Comparison of ENCODE assay signal across 8 mouse cellular contexts in the genomic region with DNA sequence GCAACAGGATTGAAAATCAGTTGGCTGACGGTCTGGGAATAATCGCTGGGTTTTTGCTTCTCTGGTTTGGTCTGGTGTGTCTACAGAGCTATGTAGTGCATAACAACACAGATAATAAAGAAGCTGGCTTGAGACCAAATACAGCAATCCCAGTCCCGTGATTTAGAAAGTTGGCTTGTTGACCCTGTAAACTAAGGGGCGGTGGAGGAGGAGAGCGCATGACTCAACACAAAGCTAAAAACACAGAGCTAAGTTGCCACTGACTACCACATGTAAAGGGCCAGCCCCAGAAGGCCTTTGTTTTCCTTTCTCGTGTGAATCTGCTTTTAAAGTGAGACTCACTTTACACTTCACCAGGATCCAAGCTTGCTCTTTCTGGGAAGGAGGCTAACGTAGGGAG. TPM values are rescaled to one million over a fixed set of nuclear protein-coding genes. Genes with fewer than 3 reads are reported as not detected.
DNase-seq lines count a peak whose midpoint lies in the region; ATAC-seq and TF ChIP-seq lines count a peak whose summit lies in the region.

No protein-coding gene starts in this region.

- in situ Hi-C loops in Patski (cut with MboI; ENCODE audit: low pct_unique_long_range_greater_than_20kb): loop anchor here (5.0 kb wide), 2 partner anchors 54 to 84 kb away; no protein-coding TSS in a partner anchor

- no peaks in the 10 kb centered on the region for H3K27me3 ChIP-seq in Patski
- H3K27me3 ChIP-seq in heart, embryonic 11.5 days (ENCODE audit: control insufficient read depth, insufficient read depth, low read length): no peaks in the 10 kb centered on the region

- H3K36me3 ChIP-seq in heart, embryonic 11.5 days (ENCODE audit: control insufficient read depth, insufficient read depth, low read length): no peaks in the 10 kb centered on the region

- CTCF ChIA-PET in Patski (lab: Charles Lee): interaction anchor here (0.7 to 1.4 kb wide), 5 partner anchors 9 to 92 kb away, joined by 3 to 4 read pairs (median 3); no protein-coding TSS in a partner anchor

- no peak overlapping the region for H3K9ac ChIP-seq in heart, embryonic 11.5 days (ENCODE audit: low read depth, low read length)

- TF ChIP-seq CTCF in Patski (IDR thresholded peaks at IDR 0.05): no peak

- POLR2A ChIA-PET in Patski (lab: Charles Lee): no interaction called here

- ATAC-seq in Patski: peak; percentile 74
- no peak for ATAC-seq in heart, embryonic 11.5 days (replicated peaks; ENCODE audit: insufficient number of reproducible peaks, low FRiP score, low TSS enrichment)

- peak; percentile 45 to 87 for DNase-seq in adrenal gland, adult (ENCODE audit: inconsistent age in 2 of 2, low spot score in 1 of 2)
- no peak for DNase-seq in adrenal gland, postnatal 25 days
- peak; percentile 94 for DNase-seq in Patski (ENCODE audit: low read depth, low spot score)
- peak; percentile 65 to 77 for DNase-seq in kidney, postnatal 25 days
- DNase-seq in natural killer cell, adult 2 months (ENCODE audit: low spot score in 2 of 2): peak; percentile 29 to 54
- no peak for DNase-seq in frontal cortex, postnatal 14 days (ENCODE audit: low spot score in 2 of 2)
- DNase-seq in cerebellum, postnatal 10 days: no peak

- peak overlapping the region; percentile 52; the same call in 1 of the 2 replicates for H3K27ac ChIP-seq in heart, embryonic 11.5 days (ENCODE audit: low read depth, low read length)

- no peak overlapping the region for H3K4me3 ChIP-seq in heart, embryonic 11.5 days (ENCODE audit: low read depth, low read length)

- 44% methylated on average over 7 of the region's 7 CpGs for WGBS in heart, embryonic 11.5 days (ENCODE audit: insufficient replicate concordance)

- H3K4me1 ChIP-seq in heart, embryonic 11.5 days (ENCODE audit: control insufficient read depth, insufficient read depth, low read length): no peaks in the 10 kb centered on the region

- peak overlapping the region; percentile 4; the same call in 1 of the 2 replicates for H3K4me2 ChIP-seq in heart, embryonic 11.5 days

- no peaks in the 10 kb centered on the region for H3K9me3 ChIP-seq in heart, embryonic 11.5 days (replicated peaks; ENCODE audit: control insufficient read depth, low read length)

RNA-seq across cellular contexts. Expression of gene Itm2b, which starts 3.5 kb away (rescaled TPM):
- total RNA-seq in adrenal gland, postnatal 25 days (2021): 881 and 1,010 TPM in 2 replicates
- polyA plus RNA-seq in Patski (2021): 1,100 TPM
- polyA plus RNA-seq in heart, embryonic 11.5 days (2014; fragmentation: Nextera tagmentation; extraction: Ambion mirVana): 513 and 567 TPM in 2 replicates

Comparison
In these comparisons a context has a peak if more than half of its experiments do, and no peak if none do; other contexts are left out.
1. DNase-seq: peak in adrenal gland, adult (2 of 2), Patski (single experiment), kidney, postnatal 25 days (2 of 2) and natural killer cell, adult 2 months (2 of 2); none in adrenal gland, postnatal 25 days (single experiment), frontal cortex, postnatal 14 days (0 of 2) and cerebellum, postnatal 10 days (0 of 2).